Mouse (Mus musculus): ENCODE data around the gene Mcu. TPM values are rescaled to one million over a fixed set of nuclear protein-coding genes. Genes with fewer than 3 reads are reported as not detected.

Mcu gene
- total RNA-seq, 2 experiments from 2014 or later = 37.5 to 38.8 TPM

DNA sequence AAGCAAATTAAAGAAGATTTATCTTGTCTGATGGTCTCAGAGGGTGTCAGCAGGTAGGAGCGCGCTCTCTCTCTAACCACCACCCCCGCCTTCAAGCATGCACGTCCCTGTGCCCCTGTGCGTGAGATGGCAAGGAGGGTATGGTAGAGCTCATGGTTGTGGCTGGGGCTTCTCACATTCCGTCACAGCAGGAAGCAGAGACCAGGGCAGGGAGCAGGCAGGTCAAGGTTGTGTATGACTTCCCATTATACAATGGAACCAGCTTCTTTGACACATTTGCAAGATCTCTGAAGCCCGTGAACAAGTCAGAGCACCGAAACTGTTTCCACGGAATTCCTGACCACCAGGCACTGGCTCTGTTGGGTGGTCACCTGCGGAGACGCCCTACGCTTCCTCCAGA lies 206.2 kb downstream of the Mcu start:
- intact Hi-C loops (cut with DNase I) = no loop called here

DNA sequence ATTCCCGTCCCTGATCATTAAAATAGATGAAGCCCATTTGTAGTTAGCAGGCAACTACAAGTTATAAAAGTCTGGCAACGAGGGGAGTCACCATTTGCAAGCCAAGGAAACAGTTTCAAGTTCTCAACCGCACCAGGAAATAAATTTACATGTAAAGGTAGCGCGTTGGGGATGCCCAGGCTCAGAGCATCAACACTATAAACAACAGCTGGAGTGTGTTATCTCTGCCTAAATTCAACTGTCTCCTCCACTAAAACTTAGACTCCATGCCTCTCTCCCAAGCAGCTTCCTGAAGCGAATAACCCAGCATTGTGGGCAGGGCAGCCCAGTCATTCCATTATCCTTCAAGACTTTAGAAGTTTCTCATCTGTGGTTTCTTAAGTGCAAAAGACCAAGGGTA lies 208.0 kb downstream of the Mcu start:
- intact Hi-C loops (cut with DNase I) = no loop called here
- no peak for DNase-seq (ENCODE audit: low spot score in 2 of 2)

More for the DNA sequence above, 206.2 kb downstream of the Mcu start:
- DNase-seq (ENCODE audit: low spot score in 2 of 2) = no peak

- intact Hi-C loops (cut with DNase I) = no loop called here
- no peak for DNase-seq (ENCODE audit: low spot score in 2 of 2)
Observed at GRCm38 (mm10) chr10:59403793-59404149, 212.7 kb downstream of the Mcu start.

DNA sequence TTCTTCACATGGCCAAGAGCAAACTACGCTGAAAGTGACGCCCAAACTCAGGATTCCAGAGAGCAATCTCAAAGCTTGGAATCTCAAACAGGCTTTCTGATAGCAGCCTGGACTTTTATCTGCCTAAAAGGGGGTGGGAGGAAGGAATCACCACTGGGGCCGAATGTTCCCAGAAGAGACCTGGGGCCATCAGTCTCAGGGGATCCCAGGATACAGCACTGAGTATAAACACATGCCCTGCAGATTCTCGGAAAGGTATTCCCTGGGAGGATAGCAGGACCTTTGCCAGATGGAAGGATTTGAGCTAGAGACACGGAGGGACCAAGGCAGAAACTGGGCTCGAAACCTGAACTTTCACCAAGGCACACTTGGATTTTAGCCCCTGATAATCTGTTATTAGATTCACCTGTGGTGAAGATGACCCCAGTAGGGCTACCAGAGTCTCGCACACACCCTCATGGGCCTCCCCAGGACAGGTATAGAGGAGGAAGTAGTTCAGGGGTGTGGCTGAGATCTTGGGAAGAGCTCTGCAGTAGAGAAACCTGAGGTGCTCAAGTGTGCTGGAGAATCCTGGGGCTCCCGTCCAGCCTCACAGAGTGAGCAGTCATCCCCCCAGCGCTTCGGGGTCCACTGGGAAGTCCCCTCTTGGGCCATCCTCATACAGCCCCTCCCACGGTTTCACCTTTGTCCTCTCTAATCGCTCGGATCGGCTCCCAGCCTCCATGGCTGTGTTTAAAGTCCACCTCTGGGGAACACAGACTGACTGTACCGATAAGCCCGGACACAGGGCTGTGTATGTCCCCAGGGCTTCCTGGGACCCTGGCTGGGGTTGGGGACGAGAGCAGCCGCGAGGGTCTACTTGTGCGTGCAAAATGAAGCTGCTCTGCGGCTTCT lies 213.3 kb downstream of the Mcu start, which contains the start of gene Pla2g12b:
TSS of gene Pla2g12b (plus strand) at position 762 of the 894 bp plus-strand sequence.
- no peak for DNase-seq (ENCODE audit: low spot score in 2 of 2)
- intact Hi-C loops (cut with DNase I) = no loop called here

Other genes with a start within 250 kb of the Mcu start
- 10 to 100 TPM; 29.0 to 45.8 TPM for gene Gm10273, start 221.1 kb downstream of the Mcu start, total RNA-seq (2021)
- not detected for gene Pla2g12b, start 213.0 kb downstream of the Mcu start, total RNA-seq (2021)
- gene Oit3, start 174.9 kb downstream of the Mcu start, total RNA-seq (2021) = under 1 TPM; 0.14 to 0.94 TPM
- gene Gm10322, start 629 bp downstream of the Mcu start, total RNA-seq (2021) = not detected
- 10 to 100 TPM; 83.7 to 86.1 TPM for gene Micu1, start 85.8 kb upstream of the Mcu start, total RNA-seq (2021)

All from left cerebral cortex, postnatal 25 days (tissue).